Mouse (Mus musculus) T-cell, adult 2 months (primary cell): ENCODE data around the gene Bloc1s5.

Experiments
- DNase-seq: peaks from one replicate; pipeline ENCODE4 v3.0.0; 2022; ENCODE audit warnings: low spot score

Gene Bloc1s5

GRCm38 (mm10) chr13:38565245-38565644, 69.7 kb downstream of the Bloc1s5 start:
- no peak for DNase-seq

DNA sequence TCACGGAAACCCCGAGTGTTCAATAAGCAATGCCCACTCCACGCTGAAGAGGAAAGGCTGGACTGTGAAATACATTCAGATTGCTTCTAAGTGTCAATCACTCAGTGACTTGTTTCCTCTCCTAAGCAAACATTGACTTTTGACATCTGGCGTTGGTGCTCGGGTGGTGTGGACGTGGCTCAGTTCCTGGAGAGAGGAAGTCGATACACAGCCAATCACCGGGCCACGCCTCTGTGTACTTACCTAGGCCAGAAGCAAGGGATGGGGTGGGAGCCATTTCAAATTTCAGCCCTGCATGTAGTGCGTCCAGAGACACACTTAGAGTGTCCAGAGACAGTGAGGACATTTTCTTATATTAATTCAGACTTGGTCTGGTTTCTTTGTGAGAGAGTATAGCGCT, 80.3 kb downstream of the Bloc1s5 start:
- no peak for DNase-seq

DNA sequence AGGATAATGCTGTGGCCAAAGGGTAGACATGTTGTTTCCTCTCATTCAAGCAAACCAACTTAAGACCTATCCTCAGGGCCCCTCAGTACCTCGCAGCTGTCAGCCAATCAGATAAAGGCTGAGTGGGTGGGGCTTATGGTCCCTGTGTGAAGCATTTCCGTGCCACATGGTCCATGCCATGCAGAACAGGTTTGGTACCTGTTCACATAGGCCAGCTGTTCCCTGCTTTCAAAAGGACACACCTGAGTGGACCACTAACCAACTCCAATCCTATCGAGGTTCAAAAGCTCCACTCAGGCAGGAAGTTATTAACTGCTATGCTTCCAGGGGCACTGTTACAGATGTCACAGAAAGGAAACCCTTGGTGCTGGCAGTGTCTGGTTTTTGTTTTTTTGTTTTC, 80.7 kb downstream of the Bloc1s5 start:
- DNase-seq = no peak

DNA sequence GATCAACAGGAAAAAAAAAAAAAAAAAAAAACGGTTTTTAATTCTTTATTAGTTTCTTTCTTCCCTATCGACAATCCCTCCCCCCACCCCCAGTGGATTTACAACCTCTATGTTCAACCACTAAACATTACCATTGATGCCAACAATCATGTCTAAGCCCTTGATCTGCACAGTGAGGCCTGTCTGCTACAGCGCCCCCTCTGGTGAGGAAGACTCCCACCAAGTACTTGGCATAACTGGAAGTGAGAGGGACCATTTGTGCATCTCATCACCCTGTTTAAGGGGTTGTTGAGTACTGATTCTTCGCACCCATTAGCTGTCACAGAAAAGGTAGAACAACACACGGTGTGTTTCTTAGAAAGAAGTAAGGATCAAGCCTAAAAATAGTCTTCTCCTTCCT, 86.2 kb downstream of the Bloc1s5 start:
- DNase-seq = no peak

- no peak for DNase-seq
Measured at GRCm38 (mm10) chr13:38547717-38548116, 87.2 kb downstream of the Bloc1s5 start.

- no peak for DNase-seq
Measured at GRCm38 (mm10) chr13:38546754-38547153, 88.2 kb downstream of the Bloc1s5 start.

- DNase-seq = no peak
Measured at GRCm38 (mm10) chr13:38545460-38545859, 89.4 kb downstream of the Bloc1s5 start.

- no peak for DNase-seq
Measured at GRCm38 (mm10) chr13:38544769-38545445, 90.0 kb downstream of the Bloc1s5 start.

DNA sequence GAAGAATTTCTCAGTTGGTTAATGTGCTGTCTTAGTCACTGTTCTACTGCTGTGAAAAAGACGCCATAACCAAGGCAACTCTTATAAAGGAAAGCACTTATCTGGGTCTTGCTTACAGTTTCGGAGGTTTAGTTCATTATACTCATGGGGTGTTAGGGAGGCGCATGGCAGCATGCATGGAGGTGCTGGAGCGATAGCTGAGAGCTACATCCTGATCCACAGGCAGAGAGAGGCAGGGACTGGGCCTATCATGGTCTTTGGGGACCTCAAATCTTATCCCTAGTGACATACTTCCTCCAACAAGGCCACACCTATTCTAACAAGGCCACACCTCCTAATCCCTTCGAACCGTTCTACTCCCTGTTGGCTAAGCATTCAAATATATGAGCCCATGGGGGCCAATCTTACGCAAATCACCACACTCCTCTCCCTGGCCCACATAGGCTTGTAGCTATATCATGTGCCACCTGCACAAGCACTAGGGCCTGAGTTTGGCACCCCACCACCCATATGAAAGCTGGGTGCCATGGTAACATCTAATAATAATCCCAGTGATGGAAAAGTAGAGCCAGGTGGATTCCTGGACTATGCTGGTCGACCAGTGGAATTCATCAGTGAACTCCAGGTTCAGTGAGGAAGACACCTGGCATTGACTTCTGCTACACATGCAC, 91.3 kb downstream of the Bloc1s5 start:
- DNase-seq = no peak
